Mouse (Mus musculus): ENCODE data around the gene Zfp72.

DNA sequence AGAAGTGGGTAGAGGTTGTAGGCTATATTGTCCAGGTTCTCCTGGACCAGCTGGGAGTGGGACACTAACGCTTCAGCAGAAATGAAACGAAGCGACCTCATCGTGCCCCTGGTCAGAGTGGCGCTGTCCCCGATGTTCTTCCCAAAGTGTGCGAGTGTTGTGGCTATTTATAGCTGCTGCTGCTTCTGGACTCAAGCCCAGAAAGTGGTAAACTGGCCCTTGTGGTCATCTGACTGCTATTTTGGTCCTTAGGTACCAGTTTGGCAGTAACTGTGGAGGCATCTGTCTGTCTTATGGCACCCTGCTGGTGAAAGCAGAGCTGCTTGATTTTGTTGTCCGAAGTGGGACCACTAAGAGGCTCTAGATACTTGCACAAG, 26.8 kb downstream of the Zfp72 start, which contains the start of gene Lrrc14b:
- no peak for TF ChIP-seq CTCF (IDR thresholded peaks at IDR 0.05; ENCODE audit: low read depth, low read length)
- TF ChIP-seq POLR2A (IDR thresholded peaks at IDR 0.05; ENCODE audit: extremely low read depth, insufficient read depth, low read length), result no peak
